Mouse (Mus musculus) hindbrain, embryonic 14.5 days (tissue): ENCODE data around the gene AC141477.1. TPM values are rescaled to one million over a fixed set of nuclear protein-coding genes. Genes with fewer than 3 reads are reported as not detected.

ENCODE experiments used
- ATAC-seq: fragments of 200-750 bp; cut with Nextera tagmentation; 2 replicates; pipeline ENCODE4 v1.8.0; 2017; ENCODE audit warnings: moderate number of reproducible peaks, mild to moderate bottlenecking, moderate TSS enrichment, moderate library complexity; ENCODE audit not compliant: low FRiP score
- DNase-seq: peaks from one replicate; pipeline ENCODE4 v3.0.0-alpha.2; 2015; ENCODE audit warnings: low spot score
- H3K27ac ChIP-seq: fragments of 300-500 bp; sonication (generic); 2 replicates; pipeline ENCODE4 v1.5.1; 2014; ENCODE audit warnings: mild to moderate bottlenecking, moderate library complexity
- H3K27me3 ChIP-seq: fragments of 300-500 bp; sonication (generic); 2 replicates; pipeline ENCODE4 v1.6.1; 2014; ENCODE audit warnings: mild to moderate bottlenecking, low read length, mixed read lengths; ENCODE audit not compliant: control insufficient read depth, insufficient read depth
- H3K36me3 ChIP-seq: fragments of 300-500 bp; sonication (generic); replicated peaks from 2 replicates; pipeline ENCODE4 v1.6.1; 2014; ENCODE audit not compliant: control insufficient read depth, insufficient read depth
- H3K4me1 ChIP-seq: fragments of 300-500 bp; sonication (generic); replicated peaks from 2 replicates; pipeline ENCODE4 v1.6.1; 2014; ENCODE audit warnings: antibody characterized with exemption, low read length, mixed read lengths; ENCODE audit not compliant: control insufficient read depth, insufficient read depth
- H3K4me2 ChIP-seq: fragments of 300-500 bp; sonication (generic); replicated peaks from 2 replicates; pipeline ENCODE4 v1.6.1; 2014; ENCODE audit warnings: mild to moderate bottlenecking, moderate library complexity
- H3K4me3 ChIP-seq: fragments of 300-500 bp; sonication (generic); replicated peaks from 2 replicates; pipeline ENCODE4 v1.5.1; 2014; ENCODE audit warnings: mild to moderate bottlenecking, low read length
- H3K9ac ChIP-seq: fragments of 300-500 bp; sonication (generic); 2 replicates; pipeline ENCODE4 v1.6.1; 2014
- H3K9me3 ChIP-seq: fragments of 300-500 bp; sonication (generic); 2 replicates; pipeline ENCODE4 v1.6.1; 2016; ENCODE audit warnings: low read length; ENCODE audit not compliant: control insufficient read depth
- WGBS: fragments of 180-500 bp; shearing (Covaris S2); extraction: QIAGEN DNeasy Blood & Tissue Kit; methylation state at CpG from one replicate; pipeline ENCODE4 v1.1.7; 2014; 5-methylcytosine and 5-hydroxymethylcytosine counted together
- polyA plus RNA-seq: library from polyadenylated mRNA; unstranded; fragments of >200 nt; fragmentation: Nextera tagmentation; extraction: Ambion mirVana; gene quantifications from 2 replicates; pipeline ENCODE4 v1.2.1, GENCODE M21; 2014

AC141477.1 gene
- polyA plus RNA-seq: not detected in 2 replicates

GRCm38 (mm10) chr10:76440281-76440680 is at the start of gene AC141477.1:
Gene AC141477.1, minus strand, starts transcription at chr10:76440444.
- Histone ChIP-seq H3K36me3 (peaks cover 30% of the 10 kb centered on the region), H3K4me3 (no peak within 1 kb of the TSS), H3K27me3 (no peaks in the 10 kb centered on the region), H3K4me1 (peaks cover 6% of the 10 kb centered on the region), H3K27ac (no peak within 1 kb of the TSS), H3K4me2 (no peak within 1 kb of the TSS), H3K9me3 (no peaks in the 10 kb centered on the region), H3K9ac (no peak within 1 kb of the TSS)
- 97% methylated on average over 17 of the region's 17 CpGs for WGBS
- no peak for ATAC-seq
- no peak for DNase-seq

GRCm38 (mm10) chr10:76489205-76489604 is 49.0 kb upstream of the AC141477.1 start:
- 96% methylated on average over 15 of the region's 15 CpGs for WGBS
- ATAC-seq (no peak), DNase-seq (no peak)
- Histone ChIP-seq H3K4me3 (no peak overlapping the region), H3K4me2 (no peak overlapping the region), H3K9ac (no peak overlapping the region), H3K9me3 (no peaks in the 10 kb centered on the region), H3K36me3 (peaks cover 97% of the 10 kb centered on the region), H3K27me3 (no peaks in the 10 kb centered on the region), H3K27ac (no peak overlapping the region), H3K4me1 (no peaks in the 10 kb centered on the region)

GRCm38 (mm10) chr10:76488265-76488664 is 48.0 kb upstream of the AC141477.1 start:
- ATAC-seq: no peak
- H3K36me3 ChIP-seq: peaks cover 97% of the 10 kb centered on the region
- H3K4me1 ChIP-seq: no peaks in the 10 kb centered on the region
- no peak for DNase-seq
- H3K9ac ChIP-seq: no peak overlapping the region
- no peaks in the 10 kb centered on the region for H3K27me3 ChIP-seq
- no peak overlapping the region for H3K4me3 ChIP-seq
- no peak overlapping the region for H3K4me2 ChIP-seq
- 96% methylated on average over 8 of the region's 8 CpGs for WGBS
- H3K27ac ChIP-seq: no peak overlapping the region
- H3K9me3 ChIP-seq: no peaks in the 10 kb centered on the region

GRCm38 (mm10) chr10:76486302-76486701 is 46.1 kb upstream of the AC141477.1 start:
- Histone ChIP-seq H3K4me2 (no peak overlapping the region), H3K9me3 (no peaks in the 10 kb centered on the region), H3K27me3 (no peaks in the 10 kb centered on the region), H3K27ac (no peak overlapping the region), H3K4me3 (no peak overlapping the region), H3K9ac (no peak overlapping the region), H3K36me3 (peaks cover 100% of the 10 kb centered on the region), H3K4me1 (no peaks in the 10 kb centered on the region)
- DNase-seq: no peak
- ATAC-seq: no peak
- 100% methylated on average over 2 of the region's 2 CpGs for WGBS

- no peak overlapping the region for H3K4me2 ChIP-seq
- no peak overlapping the region for H3K4me3 ChIP-seq
- ATAC-seq: no peak
- no peak overlapping the region for H3K9ac ChIP-seq
- no peak overlapping the region for H3K27ac ChIP-seq
- DNase-seq: no peak
- no peaks in the 10 kb centered on the region for H3K9me3 ChIP-seq
- peaks cover 98% of the 10 kb centered on the region for H3K36me3 ChIP-seq
- no peaks in the 10 kb centered on the region for H3K4me1 ChIP-seq
- WGBS: 96% methylated on average over 6 of the region's 6 CpGs
- H3K27me3 ChIP-seq: no peaks in the 10 kb centered on the region
These were observed 41.2 kb upstream of the AC141477.1 start for GRCm38 (mm10) chr10:76481480-76481879.

DNA sequence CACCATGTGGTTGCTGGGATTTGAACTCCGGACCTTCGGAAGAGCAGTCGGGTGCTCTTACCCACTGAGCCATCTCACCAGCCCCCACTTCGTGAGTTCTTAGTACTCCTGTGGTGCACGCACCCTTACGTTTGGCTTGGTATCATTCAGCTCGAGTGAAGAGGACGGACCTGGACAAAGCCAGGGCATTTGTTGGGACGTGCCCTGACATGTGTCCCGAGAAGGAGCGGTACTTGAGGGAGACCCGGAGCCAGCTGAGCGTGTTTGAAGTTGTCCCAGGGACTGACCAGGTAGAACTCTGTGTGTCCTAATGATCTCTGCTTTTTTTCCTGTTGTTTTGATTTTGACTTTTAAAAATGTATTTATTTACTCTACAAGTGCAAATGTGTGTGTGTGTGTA is 40.6 kb upstream of the AC141477.1 start:
- ATAC-seq: no peak
- Histone ChIP-seq H3K9me3 (no peaks in the 10 kb centered on the region), H3K36me3 (peaks cover 98% of the 10 kb centered on the region), H3K4me3 (no peak overlapping the region), H3K27ac (no peak overlapping the region), H3K9ac (no peak overlapping the region), H3K4me1 (no peaks in the 10 kb centered on the region), H3K4me2 (no peak overlapping the region), H3K27me3 (no peaks in the 10 kb centered on the region)
- DNase-seq: no peak
- WGBS: 95% methylated on average over 12 of the region's 13 CpGs

- DNase-seq: no peak
- 90% methylated on average over 5 of the region's 5 CpGs for WGBS
- H3K9ac ChIP-seq: no peak overlapping the region
- no peak overlapping the region for H3K4me3 ChIP-seq
- peaks cover 79% of the 10 kb centered on the region for H3K36me3 ChIP-seq
- H3K4me1 ChIP-seq: 0 out of 2 replicates have a peak, but pooled peaks cover 3% of the 10 kb centered on the region
- H3K27ac ChIP-seq: no peak overlapping the region
- no peaks in the 10 kb centered on the region for H3K27me3 ChIP-seq
- ATAC-seq: no peak
- no peak overlapping the region for H3K4me2 ChIP-seq
- no peaks in the 10 kb centered on the region for H3K9me3 ChIP-seq
These were observed 33.5 kb upstream of the AC141477.1 start for GRCm38 (mm10) chr10:76473759-76474158.

DNA sequence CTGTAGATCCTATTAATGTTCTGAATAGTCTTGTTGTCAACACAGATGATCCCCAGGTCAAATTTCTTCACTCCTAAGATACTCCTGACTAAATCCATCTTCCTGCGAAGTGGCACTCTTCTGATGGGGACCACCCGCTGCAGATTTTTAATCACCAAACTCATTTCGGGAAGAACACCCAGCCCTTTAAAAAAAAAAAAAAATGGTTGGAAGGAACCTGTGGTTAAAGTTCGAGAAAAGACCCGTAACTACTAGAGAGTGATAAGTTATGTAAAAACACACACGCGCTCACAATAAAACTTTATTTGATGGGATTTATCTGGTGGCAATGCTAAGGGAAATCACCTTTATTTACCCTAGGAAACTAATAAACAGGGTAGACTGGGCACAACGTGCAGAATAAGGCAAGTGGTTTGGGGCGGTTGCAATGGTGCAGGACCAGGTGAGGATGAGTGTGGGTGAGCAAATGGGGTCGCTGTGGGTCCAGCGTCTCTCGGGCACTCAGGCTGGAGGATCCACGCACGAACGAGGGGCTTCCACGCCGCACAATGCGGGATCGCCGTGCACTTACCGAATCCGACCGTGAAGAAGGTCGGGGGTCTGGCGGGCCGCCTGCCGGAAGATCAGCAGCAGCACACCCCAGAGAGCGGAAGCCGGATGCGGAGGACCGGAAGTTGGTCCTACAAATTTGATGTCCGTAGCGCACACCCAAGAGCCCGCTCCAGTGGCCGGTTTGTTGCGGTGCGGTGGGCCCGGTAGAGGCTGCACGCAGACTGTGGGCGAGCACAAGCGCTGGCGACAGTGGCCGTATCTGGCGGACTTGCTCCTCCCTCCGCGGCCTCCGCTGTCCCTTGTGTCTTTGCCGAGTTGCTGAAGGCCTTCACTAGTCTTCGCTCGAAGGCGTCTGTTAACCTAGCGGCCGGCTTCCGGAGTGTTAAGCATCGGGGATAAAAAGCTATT is 28.2 kb upstream of the AC141477.1 start, which contains the start of the genes Mcm3ap and Ybey:
Gene Mcm3ap (plus strand): TSS at position 725 of the 960 bp plus-strand sequence.
Gene Ybey (minus strand): TSS at position 912 of the 960 bp plus-strand sequence.
- ATAC-seq (peak; percentile 99), DNase-seq (peak; percentile 91)
- Histone ChIP-seq H3K27ac (peak within 1 kb of the TSS; percentile 86), H3K9me3 (no peaks in the 10 kb centered on the region), H3K4me2 (peak within 1 kb of the TSS; percentile 76), H3K9ac (peak within 1 kb of the TSS; percentile 91), H3K36me3 (peaks cover 46% of the 10 kb centered on the region), H3K4me1 (peaks cover 3% of the 10 kb centered on the region; the same call in 1 of the 2 replicates), H3K27me3 (no peaks in the 10 kb centered on the region), H3K4me3 (peak within 1 kb of the TSS; percentile 83)
- WGBS: 2% methylated on average over 55 of the region's 55 CpGs

DNA sequence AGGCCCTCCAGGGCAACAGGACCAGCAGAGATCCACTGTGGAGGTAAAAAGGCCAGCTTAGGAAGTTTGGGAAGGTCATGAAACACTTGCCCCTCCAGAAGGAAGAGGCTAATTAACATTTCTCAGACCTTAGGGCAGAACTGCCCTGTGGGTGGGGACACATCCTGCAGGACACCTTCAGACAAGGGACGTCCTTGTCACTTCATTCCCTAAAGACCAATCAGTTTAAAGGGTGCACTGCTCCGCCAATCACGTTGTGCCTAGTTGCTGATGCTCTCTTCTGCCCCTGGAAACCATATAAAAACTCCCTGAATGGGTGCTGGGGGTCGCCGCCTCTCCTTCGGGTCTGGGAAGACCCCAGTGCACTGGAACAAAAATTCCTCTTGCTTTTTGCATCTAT is 22.5 kb upstream of the AC141477.1 start:
- Histone ChIP-seq H3K4me1 (no peaks in the 10 kb centered on the region), H3K4me2 (no peak overlapping the region), H3K9ac (no peak overlapping the region), H3K9me3 (no peaks in the 10 kb centered on the region), H3K27me3 (no peaks in the 10 kb centered on the region), H3K4me3 (no peak overlapping the region), H3K36me3 (peaks cover 24% of the 10 kb centered on the region), H3K27ac (no peak overlapping the region)
- DNase-seq (no peak), ATAC-seq (no peak)
- 92% methylated on average over 6 of the region's 6 CpGs for WGBS
